Mouse (Mus musculus) intestine, embryonic 14.5 days (tissue): Measurements from ENCODE around the gene Sh3bgrl3. TPM values are rescaled to one million over a fixed set of nuclear protein-coding genes. Genes with fewer than 3 reads are reported as not detected.

Experiments
- ATAC-seq: fragments of 200-750 bp; cut with Nextera tagmentation; replicated peaks from 2 replicates; pipeline ENCODE4 v1.8.0; 2017; ENCODE audit warnings: low read depth, moderate number of reproducible peaks, moderate TSS enrichment, moderate library complexity; ENCODE audit not compliant: low FRiP score, low TSS enrichment
- DNase-seq: peaks from one replicate; pipeline ENCODE4 v3.0.0-alpha.2; 2018; ENCODE audit warnings: low spot score
- H3K27ac ChIP-seq: fragments of 300-500 bp; sonication (generic); 2 replicates; pipeline ENCODE4 v1.5.1; 2014; ENCODE audit warnings: low read depth, mild to moderate bottlenecking, control low read depth
- H3K27me3 ChIP-seq: fragments of 300-500 bp; sonication (generic); replicated peaks from 2 replicates; pipeline ENCODE4 v1.6.1; 2014; ENCODE audit warnings: low read length, control low read depth; ENCODE audit not compliant: control insufficient read depth, insufficient read depth
- H3K36me3 ChIP-seq: fragments of 300-500 bp; sonication (generic); 2 replicates; pipeline ENCODE4 v1.6.1; 2014; ENCODE audit warnings: low read length, control low read depth; ENCODE audit not compliant: control insufficient read depth, insufficient read depth
- H3K4me1 ChIP-seq: fragments of 300-500 bp; sonication (generic); replicated peaks from 2 replicates; pipeline ENCODE4 v1.6.1; 2014; ENCODE audit warnings: low read length, control low read depth, mixed read lengths; ENCODE audit not compliant: control insufficient read depth, insufficient read depth
- H3K4me2 ChIP-seq: fragments of 300-500 bp; sonication (generic); 2 replicates; pipeline ENCODE4 v1.6.1; 2014; ENCODE audit warnings: low read length
- H3K4me3 ChIP-seq: fragments of 300-500 bp; sonication (generic); 2 replicates; pipeline ENCODE4 v1.5.1; 2014; ENCODE audit warnings: low read depth, low read length, control low read depth, mixed read lengths
- H3K9ac ChIP-seq: fragments of 300-500 bp; sonication (generic); 2 replicates; pipeline ENCODE4 v1.6.1; 2014; ENCODE audit warnings: mild to moderate bottlenecking, low read length
- H3K9me3 ChIP-seq: fragments of 300-500 bp; sonication (generic); 2 replicates; pipeline ENCODE4 v1.6.1; 2016; ENCODE audit warnings: low read length, control low read depth; ENCODE audit not compliant: control insufficient read depth
- WGBS: fragments of 180-500 bp; shearing (Covaris S2); extraction: QIAGEN DNeasy Blood & Tissue Kit; methylation state at CpG from one replicate; pipeline ENCODE4 v1.1.7; 2014; 5-methylcytosine and 5-hydroxymethylcytosine counted together
- polyA plus RNA-seq: library from polyadenylated mRNA; unstranded; fragments of >200 nt; fragmentation: Nextera tagmentation; extraction: Ambion mirVana; gene quantifications from 2 replicates; pipeline ENCODE4 v1.2.1, GENCODE M21; 2014

Gene Sh3bgrl3
- polyA plus RNA-seq, 1 experiment from 2014 or later: 393 TPM

GRCm38 (mm10) chr4:134138857-134139256 lies 10.3 kb upstream of the Sh3bgrl3 start:
- 80% methylated on average over 2 of the region's 2 CpGs for WGBS
- ATAC-seq: no peak
- Histone ChIP-seq H3K4me1 (no peaks in the 10 kb centered on the region), H3K27me3 (no peaks in the 10 kb centered on the region), H3K9me3 (no peaks in the 10 kb centered on the region), H3K4me3 (no peak overlapping the region), H3K4me2 (no peak overlapping the region), H3K27ac (no peak overlapping the region), H3K9ac (no peak overlapping the region), H3K36me3 (0 out of 2 replicates have a peak, but pooled peaks cover 11% of the 10 kb centered on the region)
- no peak for DNase-seq

GRCm38 (mm10) chr4:134136280-134136926 lies 7.8 kb upstream of the Sh3bgrl3 start:
- no peaks in the 10 kb centered on the region for H3K27me3 ChIP-seq
- ATAC-seq (no peak), DNase-seq (no peak)
- no peak overlapping the region for H3K9ac ChIP-seq
- H3K4me3 ChIP-seq: no peak overlapping the region
- H3K9me3 ChIP-seq: no peaks in the 10 kb centered on the region
- H3K36me3 ChIP-seq: 0 out of 2 replicates have a peak, but pooled peaks cover 7% of the 10 kb centered on the region
- no peaks in the 10 kb centered on the region for H3K4me1 ChIP-seq
- H3K4me2 ChIP-seq: no peak overlapping the region
- no peak overlapping the region for H3K27ac ChIP-seq
- 54% methylated on average over 3 of the region's 3 CpGs for WGBS

GRCm38 (mm10) chr4:134132519-134133095 lies 4.0 kb upstream of the Sh3bgrl3 start:
- Histone ChIP-seq H3K9ac (no peak overlapping the region), H3K27ac (no peak overlapping the region), H3K4me1 (peaks cover 10% of the 10 kb centered on the region), H3K9me3 (no peaks in the 10 kb centered on the region), H3K36me3 (peaks cover 17% of the 10 kb centered on the region; the same call in 1 of the 2 replicates), H3K4me2 (no peak overlapping the region), H3K4me3 (no peak overlapping the region), H3K27me3 (no peaks in the 10 kb centered on the region)
- DNase-seq (no peak), ATAC-seq (no peak)
- WGBS: 74% methylated on average over 8 of the region's 8 CpGs

- Histone ChIP-seq H3K4me2 (no peak overlapping the region), H3K4me1 (peaks cover 15% of the 10 kb centered on the region), H3K9me3 (no peaks in the 10 kb centered on the region), H3K36me3 (peaks cover 13% of the 10 kb centered on the region; the same call in 1 of the 2 replicates), H3K4me3 (no peak overlapping the region), H3K27ac (no peak overlapping the region), H3K27me3 (no peaks in the 10 kb centered on the region), H3K9ac (no peak overlapping the region)
- ATAC-seq (no peak), DNase-seq (no peak)
- 69% methylated on average over 3 of the region's 3 CpGs for WGBS
These were observed 3.5 kb upstream of the Sh3bgrl3 start for GRCm38 (mm10) chr4:134132117-134132516.

GRCm38 (mm10) chr4:134129482-134129881 lies 893 bp upstream of the Sh3bgrl3 start:
- Histone ChIP-seq H3K27ac (peak overlapping the region; percentile 73; the same call in 1 of the 2 replicates), H3K27me3 (no peaks in the 10 kb centered on the region), H3K9me3 (no peaks in the 10 kb centered on the region), H3K4me2 (peak overlapping the region; percentile 78), H3K4me3 (peak overlapping the region; percentile 85; the same call in 1 of the 2 replicates), H3K36me3 (peaks cover 13% of the 10 kb centered on the region; the same call in 1 of the 2 replicates), H3K9ac (no peak overlapping the region), H3K4me1 (peaks cover 18% of the 10 kb centered on the region)
- DNase-seq (no peak), ATAC-seq (no peak)
- WGBS: 46% methylated on average over 6 of the region's 6 CpGs

- no peaks in the 10 kb centered on the region for H3K27me3 ChIP-seq
- 4% methylated on average over 14 of the region's 14 CpGs for WGBS
- peak overlapping the region; percentile 85 for H3K4me3 ChIP-seq
- H3K4me1 ChIP-seq: peaks cover 18% of the 10 kb centered on the region
- H3K9ac ChIP-seq: peak overlapping the region; percentile 74
- DNase-seq (no peak), ATAC-seq (peak; percentile 60)
- peaks cover 13% of the 10 kb centered on the region; the same call in 1 of the 2 replicates for H3K36me3 ChIP-seq
- H3K27ac ChIP-seq: peak overlapping the region; percentile 73
- H3K9me3 ChIP-seq: no peaks in the 10 kb centered on the region
- H3K4me2 ChIP-seq: peak overlapping the region; percentile 78
These were observed 384 bp upstream of the Sh3bgrl3 start for GRCm38 (mm10) chr4:134128983-134129362.

- H3K36me3 ChIP-seq: peaks cover 13% of the 10 kb centered on the region; the same call in 1 of the 2 replicates
- 52% methylated on average over 8 of the region's 8 CpGs for WGBS
- H3K4me2 ChIP-seq: peak overlapping the region; percentile 78
- peak overlapping the region; percentile 74 for H3K9ac ChIP-seq
- H3K9me3 ChIP-seq: no peaks in the 10 kb centered on the region
- DNase-seq: no peak
- H3K4me1 ChIP-seq: peaks cover 18% of the 10 kb centered on the region
- H3K27ac ChIP-seq: no peak overlapping the region; the same call in 1 of the 2 replicates
- ATAC-seq: no peak
- peak overlapping the region; percentile 85 for H3K4me3 ChIP-seq
- H3K27me3 ChIP-seq: no peaks in the 10 kb centered on the region
These were observed 796 bp downstream of the Sh3bgrl3 start for GRCm38 (mm10) chr4:134127793-134128192.

GRCm38 (mm10) chr4:134127121-134127455 lies 1.5 kb downstream of the Sh3bgrl3 start:
- WGBS: 89% methylated on average over 7 of the region's 7 CpGs

More at GRCm38 (mm10) chr4:134127121-134127455, 1.5 kb downstream of the Sh3bgrl3 start:
- Histone ChIP-seq H3K4me1 (peaks cover 18% of the 10 kb centered on the region), H3K9me3 (no peaks in the 10 kb centered on the region), H3K27ac (no peak overlapping the region), H3K4me2 (no peak overlapping the region), H3K4me3 (no peak overlapping the region), H3K36me3 (peaks cover 13% of the 10 kb centered on the region; the same call in 1 of the 2 replicates), H3K27me3 (no peaks in the 10 kb centered on the region), H3K9ac (no peak overlapping the region)
- DNase-seq (no peak), ATAC-seq (no peak)
